Mouse (Mus musculus) stomach, postnatal 0 days (tissue): ENCODE results near the gene Elp4. TPM values are rescaled to one million over a fixed set of nuclear protein-coding genes. Genes with fewer than 3 reads are reported as not detected.

Experiments used
- ATAC-seq: fragments of 200-750 bp; cut with Nextera tagmentation; 2 replicates; pipeline ENCODE4 v1.8.0; 2017; ENCODE audit not compliant: low FRiP score, low TSS enrichment
- DNase-seq: peaks from one replicate; pipeline ENCODE4 v3.0.0-alpha.2; 2016; ENCODE audit warnings: low spot score
- H3K27ac ChIP-seq: fragments of 300-500 bp; sonication (generic); replicated peaks from 2 replicates; pipeline ENCODE4 v1.5.1; 2014; ENCODE audit warnings: mild to moderate bottlenecking, control low read depth
- H3K27me3 ChIP-seq: fragments of 300-500 bp; sonication (generic); 2 replicates; pipeline ENCODE4 v1.6.1; 2014; ENCODE audit warnings: low read length; ENCODE audit not compliant: control insufficient read depth, insufficient read depth
- H3K36me3 ChIP-seq: fragments of 300-500 bp; sonication (generic); 2 replicates; pipeline ENCODE4 v1.6.1; 2014; ENCODE audit warnings: low read length, mixed read lengths; ENCODE audit not compliant: control insufficient read depth, insufficient read depth
- H3K4me1 ChIP-seq: fragments of 300-500 bp; sonication (generic); replicated peaks from 2 replicates; pipeline ENCODE4 v1.6.1; 2014; ENCODE audit warnings: antibody characterized with exemption; ENCODE audit not compliant: control insufficient read depth, insufficient read depth
- H3K4me2 ChIP-seq: fragments of 300-500 bp; sonication (generic); replicated peaks from 2 replicates; pipeline ENCODE4 v1.6.1; 2014; ENCODE audit warnings: low read depth, mild to moderate bottlenecking, control low read depth, moderate library complexity
- H3K4me3 ChIP-seq: fragments of 300-500 bp; sonication (generic); 2 replicates; pipeline ENCODE4 v1.5.1; 2014; ENCODE audit warnings: low read depth, low read length, control low read depth
- H3K9ac ChIP-seq: fragments of 300-500 bp; sonication (generic); 2 replicates; pipeline ENCODE4 v1.6.1; 2014; ENCODE audit warnings: mild to moderate bottlenecking, low read length, control low read depth, mixed read lengths
- H3K9me3 ChIP-seq: fragments of 300-500 bp; sonication (generic); 2 replicates; pipeline ENCODE4 v1.6.1; 2016; ENCODE audit warnings: low read length; ENCODE audit not compliant: control insufficient read depth
- CTCF ChIP-seq: IDR thresholded peaks from 2 replicates; pipeline ENCODE4 v1.5.1; 2016; ENCODE audit warnings: antibody characterized with exemption, low read depth, mild to moderate bottlenecking, moderate library complexity
- EP300 ChIP-seq: optimal IDR thresholded peaks from 2 replicates; pipeline ENCODE3; 2016; ENCODE audit warnings: antibody characterized with exemption
- WGBS: fragments of 180-500 bp; shearing (Covaris S2); extraction: QIAGEN DNeasy Blood & Tissue Kit; methylation state at CpG from one replicate; pipeline ENCODE4 v1.1.7; 2014; 5-methylcytosine and 5-hydroxymethylcytosine counted together
- polyA plus RNA-seq: library from polyadenylated mRNA; unstranded; fragments of >200 nt; fragmentation: Nextera tagmentation; extraction: Ambion mirVana; gene quantifications from 2 replicates; pipeline ENCODE4 v1.2.1, GENCODE M21; 2015

Gene Elp4
- polyA plus RNA-seq, 1 experiment from 2014 or later, result 14.0 TPM

DNA sequence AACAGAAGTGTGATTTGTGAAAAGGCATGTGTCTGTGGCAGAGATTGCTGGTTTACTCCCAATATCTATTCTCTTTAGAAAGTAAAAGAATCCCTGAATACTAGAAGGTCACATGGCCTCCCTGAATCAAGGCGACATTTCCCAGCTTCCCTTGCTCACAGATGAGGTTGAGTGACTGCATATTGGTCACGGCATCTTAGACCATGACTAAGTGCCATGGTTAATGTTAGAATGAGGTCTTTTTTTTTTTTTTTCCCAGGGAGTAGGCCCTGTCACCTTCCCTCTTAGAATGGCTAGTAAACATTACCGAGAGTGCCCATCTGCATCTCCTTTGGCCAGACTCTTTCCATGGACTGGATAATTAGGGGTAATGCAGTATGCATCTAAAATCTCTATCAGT lies 193.9 kb downstream of the Elp4 start:
- no peaks in the 10 kb centered on the region for H3K36me3 ChIP-seq
- no peaks in the 10 kb centered on the region for H3K27me3 ChIP-seq
- DNase-seq, result no peak
- no peak overlapping the region for H3K4me2 ChIP-seq
- 82% methylated on average over 3 of the region's 3 CpGs for WGBS
- H3K27ac ChIP-seq, result no peak overlapping the region
- no peak overlapping the region for H3K4me3 ChIP-seq
- ATAC-seq, result no peak
- TF ChIP-seq CTCF, result no peak
- no peak for TF ChIP-seq EP300
- H3K4me1 ChIP-seq, result no peaks in the 10 kb centered on the region
- no peak overlapping the region for H3K9ac ChIP-seq
- H3K9me3 ChIP-seq, result no peaks in the 10 kb centered on the region

DNA sequence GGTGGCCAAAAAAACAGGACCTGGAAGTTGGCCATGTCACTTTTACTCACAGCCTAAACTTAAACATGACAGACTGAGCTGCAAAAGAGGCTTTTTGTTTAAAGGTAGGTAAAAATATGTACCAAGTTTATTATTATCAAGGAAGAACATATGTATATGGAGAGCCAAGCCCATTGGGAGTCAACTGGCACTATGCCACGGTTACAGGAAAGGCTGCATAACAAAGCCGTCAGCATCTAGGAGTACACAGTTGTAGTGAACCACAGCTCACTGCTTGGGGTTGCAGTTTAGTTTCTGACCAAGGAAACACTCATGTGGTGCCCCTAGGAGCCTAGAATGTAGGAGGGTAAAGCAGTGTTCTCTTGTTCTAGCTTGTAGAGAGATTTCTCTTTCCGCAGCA lies 195.2 kb downstream of the Elp4 start:
- Histone ChIP-seq H3K9ac (no peak overlapping the region), H3K4me1 (no peaks in the 10 kb centered on the region), H3K27me3 (no peaks in the 10 kb centered on the region), H3K9me3 (no peaks in the 10 kb centered on the region), H3K4me2 (no peak overlapping the region), H3K27ac (no peak overlapping the region), H3K4me3 (no peak overlapping the region), H3K36me3 (no peaks in the 10 kb centered on the region)
- no peak for ATAC-seq
- TF ChIP-seq EP300, result no peak
- no peak for TF ChIP-seq CTCF
- WGBS, result 71% methylated on average over 3 of the region's 3 CpGs
- no peak for DNase-seq

DNA sequence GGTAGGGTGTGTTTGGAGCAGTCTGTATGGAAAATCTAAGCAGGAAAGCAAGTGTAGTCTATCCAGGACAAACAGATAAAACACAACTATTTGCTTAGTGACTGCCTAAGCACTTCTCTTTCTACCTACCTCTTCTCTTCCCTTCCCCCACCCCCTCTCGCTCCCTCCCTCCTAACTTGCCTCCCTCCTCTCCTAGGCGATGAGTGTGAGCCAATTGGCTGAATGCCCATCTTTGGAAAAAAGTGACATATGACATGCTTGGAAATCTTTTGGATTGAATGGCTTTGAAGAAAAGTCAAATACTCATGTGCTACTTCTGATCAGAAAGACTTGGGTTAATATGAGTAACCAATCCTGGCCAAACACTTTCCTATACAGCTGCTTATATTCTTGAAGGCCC lies 199.0 kb downstream of the Elp4 start:
- DNase-seq (no peak), ATAC-seq (no peak)
- no peak overlapping the region for H3K4me2 ChIP-seq
- no peak overlapping the region for H3K4me3 ChIP-seq
- H3K27me3 ChIP-seq, result no peaks in the 10 kb centered on the region
- H3K4me1 ChIP-seq, result no peaks in the 10 kb centered on the region
- TF ChIP-seq EP300 (no peak), CTCF (no peak)
- H3K36me3 ChIP-seq, result no peaks in the 10 kb centered on the region
- H3K27ac ChIP-seq, result no peak overlapping the region
- no peak overlapping the region for H3K9ac ChIP-seq
- 56% methylated on average over 2 of the region's 2 CpGs for WGBS
- H3K9me3 ChIP-seq, result no peaks in the 10 kb centered on the region

DNA sequence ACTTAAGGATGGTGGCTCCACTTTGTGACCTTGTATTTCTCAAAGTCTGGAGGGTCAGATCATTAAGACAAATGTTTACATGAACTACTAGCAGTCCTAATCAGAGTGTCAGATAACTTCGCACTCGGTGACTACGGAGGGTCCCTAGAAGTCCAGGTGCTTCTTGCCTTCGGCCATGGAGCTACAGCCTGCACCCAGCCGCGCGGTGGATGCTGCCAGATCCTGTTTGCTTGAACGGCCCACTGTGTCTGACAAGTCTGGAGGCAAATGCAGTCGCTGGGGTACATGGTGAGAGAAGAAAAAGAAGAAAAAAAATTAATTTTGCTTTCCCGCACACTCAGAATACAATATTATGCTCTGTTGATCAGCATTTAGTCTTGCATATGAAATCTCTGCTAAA lies 201.8 kb downstream of the Elp4 start:
- WGBS, result 62% methylated on average over 10 of the region's 10 CpGs
- no peak for TF ChIP-seq EP300
- TF ChIP-seq CTCF, result no peak
- H3K4me3 ChIP-seq, result no peak overlapping the region
- no peak overlapping the region for H3K9ac ChIP-seq
- H3K4me1 ChIP-seq, result no peaks in the 10 kb centered on the region
- no peak for DNase-seq
- no peak overlapping the region for H3K27ac ChIP-seq
- no peaks in the 10 kb centered on the region for H3K9me3 ChIP-seq
- ATAC-seq, result no peak
- no peaks in the 10 kb centered on the region for H3K36me3 ChIP-seq
- no peaks in the 10 kb centered on the region for H3K27me3 ChIP-seq
- H3K4me2 ChIP-seq, result no peak overlapping the region

DNA sequence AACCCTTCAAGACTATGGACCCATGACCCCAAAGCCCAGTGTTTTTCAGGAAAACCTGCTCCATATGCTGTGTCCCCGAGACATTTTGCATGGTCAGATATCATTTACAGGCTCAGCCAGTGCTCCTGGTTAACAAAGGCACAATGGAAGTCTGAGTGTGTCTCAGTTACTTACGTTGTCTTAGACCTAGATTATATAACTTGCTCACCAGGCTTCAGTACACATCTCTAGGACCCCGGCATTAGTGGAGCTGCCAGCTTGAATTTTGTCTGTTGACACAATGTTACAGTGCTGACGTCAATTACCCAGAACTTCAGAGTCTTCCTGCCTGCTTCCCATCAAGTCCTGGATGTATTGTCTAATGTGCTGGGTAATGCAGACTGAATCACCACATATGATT lies 202.6 kb downstream of the Elp4 start:
- no peak overlapping the region for H3K4me2 ChIP-seq
- 44% methylated on average over 4 of the region's 4 CpGs for whole genome bisulfite sequencing
- H3K4me1 ChIP-seq, result no peaks in the 10 kb centered on the region
- H3K36me3 ChIP-seq, result no peaks in the 10 kb centered on the region
- TF ChIP-seq EP300, result no peak
- no peak for TF ChIP-seq CTCF
- DNase-seq, result no peak
- no peak overlapping the region for H3K9ac ChIP-seq
- H3K27me3 ChIP-seq, result no peaks in the 10 kb centered on the region
- no peak overlapping the region for H3K27ac ChIP-seq
- no peak for ATAC-seq
- H3K9me3 ChIP-seq, result no peaks in the 10 kb centered on the region
- no peak overlapping the region for H3K4me3 ChIP-seq

DNA sequence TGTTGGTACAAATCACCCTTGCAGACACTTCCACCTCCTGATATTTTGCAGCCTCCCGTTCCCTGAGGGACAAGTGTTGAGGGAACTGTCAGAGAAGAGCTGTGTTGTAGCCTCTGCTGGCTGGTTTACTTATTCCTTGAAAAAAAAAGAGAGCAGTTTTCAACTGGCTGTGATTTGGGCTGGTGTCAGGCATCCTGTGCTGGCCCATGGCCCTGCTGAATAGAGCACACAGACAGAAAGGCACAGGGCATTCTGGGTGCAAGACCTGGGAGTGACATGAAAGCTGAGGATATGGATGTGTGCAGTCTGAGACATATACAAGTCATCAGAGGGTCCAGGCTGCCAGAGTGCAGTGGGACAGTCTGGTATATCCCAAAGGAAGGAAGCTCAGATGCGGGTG lies 205.7 kb downstream of the Elp4 start:
- no peaks in the 10 kb centered on the region for H3K36me3 ChIP-seq
- TF ChIP-seq EP300, result no peak
- no peak for TF ChIP-seq CTCF
- 77% methylated on average over 2 of the region's 2 CpGs for WGBS
- no peaks in the 10 kb centered on the region for H3K9me3 ChIP-seq
- no peaks in the 10 kb centered on the region for H3K4me1 ChIP-seq
- H3K4me2 ChIP-seq, result no peak overlapping the region
- no peak overlapping the region for H3K27ac ChIP-seq
- no peak for ATAC-seq
- H3K27me3 ChIP-seq, result no peaks in the 10 kb centered on the region
- no peak overlapping the region for H3K4me3 ChIP-seq
- no peak for DNase-seq
- no peak overlapping the region for H3K9ac ChIP-seq
